Mouse (Mus musculus) bone marrow, adult 2 months (tissue): ENCODE data around the gene Dcaf4.

Source experiments
- CTCF ChIP-seq: fragments of 200-500 bp; IDR thresholded peaks from 2 replicates; pipeline ENCODE4 v1.5.1; 2011; ENCODE audit warnings: low read length, control low read depth; ENCODE audit not compliant: control insufficient read depth, insufficient read depth
- POLR2A ChIP-seq: fragments of 200-500 bp; IDR thresholded peaks from 2 replicates; pipeline ENCODE4 v1.6.1; 2011; ENCODE audit warnings: low read depth, mild to moderate bottlenecking, control low read depth, low read length, borderline replicate concordance; ENCODE audit not compliant: control insufficient read depth

DNA sequence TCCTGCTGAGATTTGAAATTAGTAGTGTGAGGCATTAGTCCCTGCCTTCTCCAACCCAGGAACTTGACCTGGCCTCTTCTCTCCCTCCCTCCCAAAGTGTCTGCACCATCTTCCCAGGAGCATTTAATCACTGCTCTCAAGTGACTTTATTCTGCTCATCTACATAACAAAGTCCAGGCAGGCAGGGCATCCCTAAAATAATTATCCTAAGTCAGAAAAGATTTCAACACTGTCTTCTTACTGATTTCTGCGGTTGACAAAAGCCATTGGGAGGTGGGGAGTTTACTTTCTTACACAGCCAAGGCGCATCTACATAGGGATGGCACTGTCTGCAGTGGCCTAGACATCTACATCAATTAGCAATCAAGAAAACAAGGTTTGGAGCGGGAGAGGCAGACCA lies 49.6 kb downstream of the Dcaf4 start:
- TF ChIP-seq CTCF: no peak
- no peak for TF ChIP-seq POLR2A
